Mouse (Mus musculus) neural tube, embryonic 15.5 days (tissue): Measurements from ENCODE around the gene Cfap161. TPM values are rescaled to one million over a fixed set of nuclear protein-coding genes. Genes with fewer than 3 reads are reported as not detected.

ENCODE experiments used
- polyA plus RNA-seq: library from polyadenylated mRNA; unstranded; fragments of >200 nt; fragmentation: Nextera tagmentation; extraction: Ambion mirVana; gene quantifications from 2 replicates; pipeline ENCODE4 v1.2.1, GENCODE M21; 2015

Cfap161 gene
- polyA plus RNA-seq, 1 experiment from 2014 or later, result 0.67 TPM

Other genes with a start within 250 kb of the Cfap161 start
- gene Tmc3, start 210.0 kb downstream of the Cfap161 start, polyA plus RNA-seq, result 0.27 and 2.2 TPM in 2 replicates
- 5.8 and 18.3 TPM in 2 replicates for gene Stard5, start 162.9 kb downstream of the Cfap161 start, polyA plus RNA-seq
- gene Il16, start 49.2 kb downstream of the Cfap161 start, polyA plus RNA-seq, result 1.4 and 8.5 TPM in 2 replicates
- gene Tlnrd1, start 89.4 kb upstream of the Cfap161 start, polyA plus RNA-seq, result 10.9 TPM in 2 replicates
- gene Mesd, start 89.6 kb upstream of the Cfap161 start, polyA plus RNA-seq, result 61.6 and 75.5 TPM in 2 replicates